ENCODE assay signal across 9 mouse cellular contexts in genomic region chr5:76303379-76303744, GRCm38 (mm10). TPM values are rescaled to one million over a fixed set of nuclear protein-coding genes. Genes with fewer than 3 reads are reported as not detected.
DNase-seq lines count a peak whose midpoint lies in the region; ATAC-seq and TF ChIP-seq lines count a peak whose summit lies in the region.
"Had no signal": no experiment of that assay in that cellular context is flagged by ENCODE, and none has a peak within 500 bp of the region (broad histone marks: within the 10 kb centered on the region; RNA-seq: fewer than 3 reads in every experiment).

No protein-coding gene starts in this region.

- dilution Hi-C loops in CH12.LX (cut with MboI; ENCODE audit: extremely low pct_ligation_motif_present, extremely low pct_unique_long_range_greater_than_20kb, low sequenced_read_pairs): no loop called here

- TF ChIP-seq EP300 in CH12.LX (IDR thresholded peaks at IDR 0.05; ENCODE audit: low read length): no peak

- no peaks in the 10 kb centered on the region for H3K27me3 ChIP-seq in heart, embryonic 10.5 days (ENCODE audit: insufficient read depth, poor library complexity, severe bottlenecking)
- H3K27me3 ChIP-seq in CH12.LX (replicated peaks): peaks cover 3% of the 10 kb centered on the region
- no peaks in the 10 kb centered on the region for H3K27me3 ChIP-seq in forebrain, embryonic 15.5 days
- H3K27me3 ChIP-seq in liver, embryonic 16.5 days (ENCODE audit: control insufficient read depth, insufficient read depth, low read depth, low read length): peaks cover 16% of the 10 kb centered on the region

- no peak for TF ChIP-seq POLR2A in CH12.LX (IDR thresholded peaks at IDR 0.05; ENCODE audit: low read depth, low read length)

- no peaks in the 10 kb centered on the region for H3K9me3 ChIP-seq in heart, embryonic 10.5 days
- H3K9me3 ChIP-seq in CH12.LX (replicated peaks; ENCODE audit: low read length): no peaks in the 10 kb centered on the region
- no peaks in the 10 kb centered on the region for H3K9me3 ChIP-seq in forebrain, embryonic 15.5 days
- H3K9me3 ChIP-seq in liver, embryonic 16.5 days (replicated peaks; ENCODE audit: control insufficient read depth, low read length): no peaks in the 10 kb centered on the region

- intact Hi-C loops in heart, postnatal 14 days (cut with DNase I): loop anchor here (2.0 to 10.0 kb wide), 3 partner anchors 109 to 439 kb away; partner anchors contain the start of gene Srd5a3

- H3K36me3 ChIP-seq in heart, embryonic 10.5 days: 0 out of 2 replicates have a peak, but pooled peaks cover 2% of the 10 kb centered on the region
- H3K36me3 ChIP-seq in CH12.LX (replicated peaks in 1 of 2; ENCODE audit: control insufficient read depth in 1 of 2, insufficient read depth in 1 of 2, low read length in 1 of 2): peaks cover 0 to 6% of the 10 kb centered on the region in 2 experiments
- H3K36me3 ChIP-seq in forebrain, embryonic 15.5 days: no peaks in the 10 kb centered on the region
- H3K36me3 ChIP-seq in liver, embryonic 16.5 days (ENCODE audit: control insufficient read depth, insufficient read depth): no peaks in the 10 kb centered on the region

- in situ Hi-C loops in CH12.LX (cut with MboI; ENCODE audit: low pct_ligation_motif_present, low pct_unique_long_range_greater_than_20kb, low sequenced_read_pairs): no loop called here

- WGBS in heart, embryonic 10.5 days: 7% methylated on average over 11 of the region's 11 CpGs
- WGBS in forebrain, embryonic 15.5 days: 2% methylated on average over 11 of the region's 11 CpGs
- 5% methylated on average over 11 of the region's 11 CpGs for WGBS in liver, embryonic 16.5 days (ENCODE audit: insufficient replicate concordance)

- DNase-seq in heart, embryonic 10.5 days (ENCODE audit: low spot score): no peak
- DNase-seq in heart, postnatal 14 days: no peak
- peak; percentile 13 for DNase-seq in CH12.LX (ENCODE audit: extremely low read depth)
- DNase-seq in right cerebral cortex, postnatal 10 days (ENCODE audit: low spot score in 2 of 2): no peak
- no peak for DNase-seq in ovary, postnatal 10 days (ENCODE audit: low spot score)
- DNase-seq in T-cell, adult 2 months (ENCODE audit: low spot score): no peak

- peaks cover 7% of the 10 kb centered on the region for H3K4me1 ChIP-seq in heart, embryonic 10.5 days
- H3K4me1 ChIP-seq in CH12.LX (ENCODE audit: control insufficient read depth in 1 of 2, insufficient read depth in 2 of 2): peaks cover 0 to 10% of the 10 kb centered on the region in 2 experiments; a peak in 2 of 4 replicates
- H3K4me1 ChIP-seq in forebrain, embryonic 15.5 days: peaks cover 36% of the 10 kb centered on the region
- H3K4me1 ChIP-seq in liver, embryonic 16.5 days (ENCODE audit: control insufficient read depth, low read depth, low read length): peaks cover 6% of the 10 kb centered on the region

- TF ChIP-seq RAD21 in CH12.LX (IDR thresholded peaks at IDR 0.05; ENCODE audit: low read depth, low read length): no peak

- no peak for TF ChIP-seq CTCF in CH12.LX (conservative IDR thresholded peaks at IDR 0.05 in 1 of 2, IDR thresholded peaks at IDR 0.05 in 1 of 2; ENCODE audit: low read depth in 2 of 2, low read length in 2 of 2)

- H3K79me2 ChIP-seq in CH12.LX (replicated peaks; ENCODE audit: control insufficient read depth, extremely low read depth, insufficient read depth, poor library complexity, severe bottlenecking): peaks cover 4% of the 10 kb centered on the region; the same call in 1 of the 2 replicates

- H3K4me2 ChIP-seq in CH12.LX (ENCODE audit: insufficient read depth, low read depth, poor library complexity, severe bottlenecking): peak overlapping the region; percentile 91
- H3K4me2 ChIP-seq in forebrain, embryonic 15.5 days (replicated peaks): peak overlapping the region; percentile 76
- peak overlapping the region; percentile 83 for H3K4me2 ChIP-seq in liver, embryonic 16.5 days (ENCODE audit: low read depth, low read length)

- H3K4me3 ChIP-seq in heart, embryonic 10.5 days: peak overlapping the region; percentile 99
- peak overlapping the region; percentile 54 to 97 (median 96) for H3K4me3 ChIP-seq in CH12.LX (replicated peaks in 1 of 3; ENCODE audit: low read depth in 2 of 3, low read length in 2 of 3, poor library complexity in 1 of 3)
- H3K4me3 ChIP-seq in forebrain, embryonic 15.5 days: peak overlapping the region; percentile 98
- peak overlapping the region; percentile 80 for H3K4me3 ChIP-seq in liver, embryonic 16.5 days (ENCODE audit: low read depth, low read length)

- peak overlapping the region; percentile 86 for H3K9ac ChIP-seq in CH12.LX (ENCODE audit: insufficient read depth, low read depth)
- H3K9ac ChIP-seq in forebrain, embryonic 15.5 days (replicated peaks): peak overlapping the region; percentile 98
- H3K9ac ChIP-seq in liver, embryonic 16.5 days (ENCODE audit: low read depth, low read length): peak overlapping the region; percentile 74

- ATAC-seq in forebrain, embryonic 15.5 days (replicated peaks): no peak
- ATAC-seq in liver, embryonic 16.5 days (ENCODE audit: low read depth): no peak

- H3K27ac ChIP-seq in heart, embryonic 10.5 days: peak overlapping the region; percentile 98
- no peak overlapping the region for H3K27ac ChIP-seq in CH12.LX (ENCODE audit: insufficient read depth, low read depth)
- peak overlapping the region; percentile 99 for H3K27ac ChIP-seq in forebrain, embryonic 15.5 days (replicated peaks)
- H3K27ac ChIP-seq in liver, embryonic 16.5 days (ENCODE audit: low read length): peak overlapping the region; percentile 61; the same call in 1 of the 2 replicates

TF ChIP-seq in CH12.LX, 34 proteins besides CTCF, POLR2A, EP300 and RAD21:
- TF ChIP-seq MAZ (IDR thresholded peaks at IDR 0.05; ENCODE audit: low read depth, low read length) (no peak), HCFC1 (IDR thresholded peaks at IDR 0.05; ENCODE audit: low read depth, low read length) (no peak), ZKSCAN1 (IDR thresholded peaks at IDR 0.05; ENCODE audit: borderline replicate concordance, low read depth, low read length) (no peak), MXI1 (IDR thresholded peaks at IDR 0.05; ENCODE audit: low read depth, low read length) (no peak), TCF12 (IDR thresholded peaks at IDR 0.05; ENCODE audit: low read depth, low read length) (no peak), MYC (IDR thresholded peaks at IDR 0.05; ENCODE audit: low read depth, low read length) (no peak), NELFE (IDR thresholded peaks at IDR 0.05; ENCODE audit: low read depth, low read length) (no peak), JUND (conservative IDR thresholded peaks at IDR 0.05; ENCODE audit: low read depth, low read length) (no peak), MAFK (IDR thresholded peaks at IDR 0.05; ENCODE audit: insufficient replicate concordance, low read length) (no peak), KAT2A (IDR thresholded peaks at IDR 0.05; ENCODE audit: insufficient replicate concordance, low read length) (no peak), UBTF (IDR thresholded peaks at IDR 0.05; ENCODE audit: low read depth, low read length) (no peak), CHD2 (IDR thresholded peaks at IDR 0.05; ENCODE audit: low read length) (no peak)

RNA-seq across cellular contexts. Expression of gene Clock, which starts 1.2 kb away (rescaled TPM):
- 10.5 and 11.1 TPM in 2 replicates for polyA plus RNA-seq in heart, embryonic 10.5 days (2016; fragmentation: Nextera tagmentation; extraction: Ambion mirVana)
- total RNA-seq in heart, postnatal 14 days (2021): 10 to 100 TPM; 33.5 to 34.0 TPM
- 3.2 and 3.4 TPM in 2 replicates for total RNA-seq in CH12.LX (2012; rRNA removed)
- 4.5 and 5.6 TPM in 2 replicates for total RNA-seq in CH12.LX (2014; rRNA removed)
- polyA plus RNA-seq in CH12.LX (2012; ENCODE audit: insufficient read length, low read depth): 6.0 and 8.0 TPM in 2 replicates
- polyA plus RNA-seq in forebrain, embryonic 15.5 days (2015; fragmentation: Nextera tagmentation; extraction: Ambion mirVana): 12.9 and 14.1 TPM in 2 replicates
- polyA plus RNA-seq in liver, embryonic 16.5 days (2015; fragmentation: Nextera tagmentation; extraction: Ambion mirVana): 2.5 TPM in 2 replicates

RNA-seq across cellular contexts. Expression of gene Pdcl2, which starts 27.6 kb away (rescaled TPM):
- not detected in 2 replicates for polyA plus RNA-seq in heart, embryonic 10.5 days (2016; fragmentation: Nextera tagmentation; extraction: Ambion mirVana)
- total RNA-seq in heart, postnatal 14 days (2021): not detected
- total RNA-seq in CH12.LX (2012; rRNA removed): not detected in 2 replicates
- not detected in 2 replicates for total RNA-seq in CH12.LX (2014; rRNA removed)
- not detected in 2 replicates for polyA plus RNA-seq in CH12.LX (2012; ENCODE audit: insufficient read length, low read depth)
- polyA plus RNA-seq in forebrain, embryonic 15.5 days (2015; fragmentation: Nextera tagmentation; extraction: Ambion mirVana): not detected in 2 replicates
- not detected in 2 replicates for polyA plus RNA-seq in liver, embryonic 16.5 days (2015; fragmentation: Nextera tagmentation; extraction: Ambion mirVana)
- total RNA-seq: hematopoietic stem cell, adult 5-6 weeks had no signal
